Mouse (Mus musculus): ENCODE measurements around the gene 5330417C22Rik. TPM values are rescaled to one million over a fixed set of nuclear protein-coding genes. Genes with fewer than 3 reads are reported as not detected.
"Not testable (repeated sequence)": the region's sequence is repeated elsewhere in the genome, so short reads cannot be mapped to it uniquely, and the experiment has no call there.

5330417C22Rik gene
- polyA plus RNA-seq, 1 experiment from 2014 or later, result 17.1 TPM

DNA sequence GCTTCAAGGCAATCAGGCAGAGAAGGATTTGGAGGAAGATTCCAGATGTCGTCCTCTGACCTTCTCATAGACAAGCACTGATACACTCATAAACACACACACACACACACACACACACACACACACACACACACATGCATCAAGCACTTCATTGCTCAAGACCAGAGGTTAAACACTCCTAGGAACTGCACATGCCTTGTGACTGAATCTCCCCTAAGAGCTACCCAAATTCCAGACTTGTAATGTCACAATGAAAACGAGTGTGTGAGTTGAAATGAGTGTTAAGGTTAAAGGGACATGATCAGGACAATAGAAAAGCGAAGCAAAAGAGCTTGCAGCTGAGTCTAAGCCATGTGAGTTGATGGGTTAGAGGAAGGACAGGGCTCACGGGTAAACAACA lies 18.1 kb downstream of the 5330417C22Rik start:
- Histone ChIP-seq H3K9ac (no peak overlapping the region), H3K27me3 (replicated peaks) (no peaks in the 10 kb centered on the region), H3K27ac (no peak overlapping the region), H3K4me1 (replicated peaks) (no peaks in the 10 kb centered on the region), H3K9me3 (no peaks in the 10 kb centered on the region), H3K4me2 (replicated peaks) (no peak overlapping the region), H3K36me3 (no peaks in the 10 kb centered on the region), H3K4me3 (replicated peaks) (no peak overlapping the region)
- 39% methylated on average over 4 of the region's 4 CpGs for WGBS
- no peak for ATAC-seq

DNA sequence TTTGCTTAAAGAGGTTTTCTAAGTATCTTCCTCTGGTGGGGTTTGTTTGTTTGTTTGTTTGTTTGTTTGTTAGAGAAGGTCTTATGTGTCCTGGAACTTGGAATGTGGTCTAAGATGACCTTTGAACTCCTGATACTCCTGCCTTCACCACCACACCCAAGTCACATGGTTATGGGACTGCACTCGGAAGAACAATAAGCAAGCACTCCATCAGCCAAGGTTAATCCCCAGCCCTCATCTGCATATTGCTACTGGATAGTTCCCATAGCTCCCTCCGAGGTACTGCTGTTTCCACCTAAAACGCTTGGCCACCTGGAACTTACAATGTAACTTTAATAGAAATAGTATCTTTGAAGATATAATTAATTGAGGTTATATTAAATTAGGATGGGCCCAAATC lies 22.9 kb downstream of the 5330417C22Rik start:
- Histone ChIP-seq H3K4me1 (replicated peaks) (peaks cover 8% of the 10 kb centered on the region), H3K4me3 (replicated peaks) (no peak overlapping the region), H3K27ac (no peak overlapping the region), H3K4me2 (replicated peaks) (no peak overlapping the region), H3K9ac (no peak overlapping the region), H3K27me3 (replicated peaks) (no peaks in the 10 kb centered on the region), H3K36me3 (no peaks in the 10 kb centered on the region), H3K9me3 (no peaks in the 10 kb centered on the region)
- 63% methylated on average over 3 of the region's 3 CpGs for WGBS
- ATAC-seq, result no peak

DNA sequence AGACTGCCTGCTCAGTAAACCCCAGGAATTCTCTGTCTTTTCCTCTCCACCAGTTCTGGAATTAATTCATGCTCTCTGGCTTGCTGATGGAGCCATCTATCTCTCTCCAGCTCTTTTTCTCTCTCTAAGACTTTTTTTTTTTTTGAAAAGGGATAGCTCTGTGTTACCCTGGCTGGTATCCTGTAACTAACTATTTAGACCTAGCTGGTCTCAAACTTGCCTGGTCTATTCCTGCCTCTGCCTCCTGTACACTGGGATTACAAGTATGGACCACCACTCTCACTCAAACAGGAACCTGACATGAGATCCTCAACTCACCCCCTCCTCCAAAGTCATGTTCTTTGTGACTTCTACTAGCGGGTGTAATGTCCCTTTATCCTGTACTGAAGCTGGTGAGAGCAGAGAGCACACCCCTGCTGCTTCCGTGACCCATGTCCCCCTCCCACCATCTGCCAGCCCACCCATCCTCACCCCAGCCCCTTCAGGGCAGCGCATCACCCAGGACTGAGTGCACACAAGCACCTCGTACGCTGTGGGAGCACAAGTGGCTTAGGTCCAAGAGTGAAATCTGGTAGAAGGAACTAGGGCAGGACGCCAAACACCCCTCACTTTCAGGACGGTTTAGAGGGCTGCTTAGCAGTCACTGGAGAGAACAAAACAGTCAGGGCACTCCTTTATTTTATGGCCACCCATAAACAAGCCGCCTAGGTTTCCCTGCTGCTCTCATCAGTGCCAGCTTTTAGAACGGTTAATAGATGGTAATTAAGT lies 25.4 kb downstream of the 5330417C22Rik start:
- Histone ChIP-seq H3K9me3 (no peaks in the 10 kb centered on the region), H3K27me3 (replicated peaks) (no peaks in the 10 kb centered on the region), H3K27ac (peak overlapping the region; percentile 52; the same call in 1 of the 2 replicates), H3K4me3 (replicated peaks) (no peak overlapping the region), H3K4me1 (replicated peaks) (peaks cover 8% of the 10 kb centered on the region), H3K4me2 (replicated peaks) (peak overlapping the region; percentile 40; the same call in 1 of the 2 replicates), H3K9ac (no peak overlapping the region), H3K36me3 (no peaks in the 10 kb centered on the region)
- peak; percentile 44 for ATAC-seq
- WGBS, result 9% methylated on average over 9 of the region's 9 CpGs

DNA sequence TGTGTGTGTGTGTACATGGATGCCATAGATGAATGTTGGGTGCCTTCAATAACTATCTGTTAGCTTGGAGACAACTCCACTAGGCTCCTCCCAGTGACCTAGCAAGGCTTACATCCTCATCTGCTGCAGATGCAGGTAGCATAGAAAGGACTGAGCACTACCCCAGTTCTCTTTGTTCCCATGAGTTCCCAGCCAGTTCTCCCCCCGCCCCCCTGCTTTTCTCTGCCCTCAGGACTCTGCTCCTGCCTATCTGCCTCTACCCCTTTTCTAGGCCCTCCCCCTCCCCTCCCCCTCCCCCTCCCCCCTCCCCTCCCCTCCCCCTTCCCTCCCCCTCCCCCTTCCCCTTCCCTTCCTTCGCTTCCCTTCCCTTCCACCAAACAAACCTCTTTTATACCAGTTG lies 26.2 kb downstream of the 5330417C22Rik start:
- Histone ChIP-seq H3K9me3 (no peaks in the 10 kb centered on the region), H3K4me1 (replicated peaks) (peaks cover 8% of the 10 kb centered on the region), H3K27me3 (replicated peaks) (no peaks in the 10 kb centered on the region), H3K4me2 (replicated peaks) (no peak overlapping the region), H3K4me3 (replicated peaks) (no peak overlapping the region), H3K9ac (no peak overlapping the region), H3K36me3 (no peaks in the 10 kb centered on the region), H3K27ac (no peak overlapping the region)
- peak; percentile 19; the same call in 1 of the 2 replicates for ATAC-seq
- 71% methylated on average over 1 of the region's 2 CpGs for WGBS

DNA sequence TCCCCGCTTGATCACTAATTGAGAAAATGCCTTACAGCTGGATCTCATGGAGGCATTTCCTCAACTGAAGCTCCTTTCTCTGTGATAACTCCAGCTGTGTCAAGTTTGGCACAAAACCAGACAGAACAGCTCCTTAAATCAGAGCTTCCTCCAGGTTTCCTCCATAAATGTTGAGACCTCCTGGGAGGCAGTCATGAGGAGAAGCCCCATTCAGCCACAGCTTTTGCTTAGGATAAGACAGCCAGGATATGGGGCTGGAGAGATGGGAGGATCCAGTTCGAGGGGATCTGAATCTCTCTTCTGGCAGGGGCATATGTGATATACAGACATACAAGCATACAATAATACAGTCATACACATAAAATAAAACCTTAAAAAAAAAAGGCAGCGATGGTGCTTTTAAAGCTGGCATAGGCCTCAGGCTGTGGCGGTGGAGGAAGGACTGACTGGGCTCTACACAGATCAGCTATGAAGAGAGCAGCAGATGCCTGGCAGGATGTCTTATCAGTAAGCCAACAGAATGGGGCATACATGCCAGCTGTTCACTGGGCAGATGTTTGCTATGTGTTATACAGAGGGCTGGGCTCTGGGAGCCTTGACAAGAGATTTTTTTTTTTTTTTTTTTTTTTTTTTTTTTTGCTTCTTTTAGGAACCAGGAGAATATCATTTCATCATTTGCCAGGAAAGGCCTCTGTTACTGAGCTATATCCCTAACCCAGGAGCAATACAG lies 27.4 kb downstream of the 5330417C22Rik start:
- ATAC-seq, result peak; percentile 57; the same call in 1 of the 2 replicates
- no peak overlapping the region for H3K9ac ChIP-seq
- H3K27ac ChIP-seq, result 0 out of 2 replicates have a peak overlapping the region, but pooled peaks have one; percentile 48
- no peak overlapping the region for H3K4me2 ChIP-seq (replicated peaks)
- H3K4me1 ChIP-seq (replicated peaks), result peaks cover 8% of the 10 kb centered on the region
- no peaks in the 10 kb centered on the region for H3K36me3 ChIP-seq
- WGBS, result 60% methylated on average over 4 of the region's 4 CpGs
- no peaks in the 10 kb centered on the region for H3K27me3 ChIP-seq (replicated peaks)
- H3K9me3 ChIP-seq, result no peaks in the 10 kb centered on the region
- no peak overlapping the region for H3K4me3 ChIP-seq (replicated peaks)

DNA sequence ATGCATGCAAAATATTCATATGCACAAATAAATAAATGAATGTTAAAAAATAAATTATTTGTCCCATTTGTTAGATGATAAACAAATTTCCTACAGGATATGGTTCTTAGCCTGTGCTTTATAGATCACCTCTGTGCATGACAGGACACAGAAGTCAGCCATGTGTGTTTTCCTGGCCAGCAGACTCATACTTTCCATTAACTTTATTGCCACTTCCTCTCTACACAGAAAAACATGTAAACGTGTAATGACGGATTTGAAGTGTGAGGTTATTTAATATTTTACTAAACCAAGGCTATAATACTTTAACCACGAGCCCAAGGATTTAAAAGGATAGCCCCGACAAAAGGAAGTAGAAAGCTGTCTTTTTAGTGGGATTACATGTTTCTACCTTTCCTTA lies 32.4 kb downstream of the 5330417C22Rik start:
- ATAC-seq, result no peak

DNA sequence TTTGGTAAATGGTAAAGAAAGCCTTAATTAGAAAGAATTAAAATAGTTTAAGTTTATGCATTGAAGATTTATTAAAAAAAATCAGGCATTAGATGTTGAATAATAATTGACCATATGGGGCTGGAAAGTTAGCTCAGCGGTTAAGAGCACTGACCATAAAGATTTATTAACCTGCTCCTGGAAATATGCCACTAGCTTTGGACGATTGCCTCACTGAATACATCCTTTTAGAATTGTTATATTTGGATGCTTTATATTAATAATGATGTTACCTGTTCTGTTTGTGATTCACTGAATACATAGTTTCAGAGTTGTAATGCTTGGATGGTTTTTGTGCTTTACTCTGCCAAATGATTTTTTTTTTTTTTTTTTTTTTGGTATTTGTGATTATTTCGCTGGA lies 34.9 kb downstream of the 5330417C22Rik start:
- not testable (repeated sequence) for H3K4me3 ChIP-seq (replicated peaks); H3K27me3 ChIP-seq (replicated peaks); H3K27ac ChIP-seq; H3K9ac ChIP-seq; H3K36me3 ChIP-seq; H3K4me1 ChIP-seq (replicated peaks); H3K4me2 ChIP-seq (replicated peaks); ATAC-seq; H3K9me3 ChIP-seq
- 61% methylated on average over 3 of the region's 3 CpGs for WGBS

More for the DNA sequence above, 32.4 kb downstream of the 5330417C22Rik start:
- no peak overlapping the region for H3K4me3 ChIP-seq (replicated peaks)
- H3K4me2 ChIP-seq (replicated peaks), result no peak overlapping the region
- H3K27ac ChIP-seq, result no peak overlapping the region
- no peaks in the 10 kb centered on the region for H3K36me3 ChIP-seq
- no peaks in the 10 kb centered on the region for H3K4me1 ChIP-seq (replicated peaks)
- no peaks in the 10 kb centered on the region for H3K9me3 ChIP-seq
- no peak overlapping the region for H3K9ac ChIP-seq
- no peaks in the 10 kb centered on the region for H3K27me3 ChIP-seq (replicated peaks)
- WGBS, result 60% methylated on average over 4 of the region's 4 CpGs

DNA sequence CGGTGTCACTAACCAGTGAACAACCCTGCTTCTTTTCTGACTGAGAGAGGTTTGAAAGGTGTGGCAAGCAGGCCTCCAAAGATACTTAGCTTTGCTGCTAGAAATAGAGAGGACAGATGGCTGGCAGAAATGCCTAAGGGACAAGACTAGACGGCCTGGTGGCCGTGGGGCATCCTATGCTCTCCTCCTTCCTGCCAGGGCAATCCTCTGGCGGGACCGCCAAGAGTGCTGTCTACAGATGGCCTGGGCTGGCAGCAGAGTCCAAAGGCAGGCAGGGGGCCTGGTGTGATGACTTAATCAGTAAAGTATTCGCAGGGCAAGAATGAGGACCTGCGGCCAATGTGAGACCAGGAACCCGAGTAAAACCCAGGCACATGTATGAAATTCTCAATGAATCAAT lies 36.5 kb downstream of the 5330417C22Rik start:
- WGBS, result 65% methylated on average over 8 of the region's 8 CpGs
- Histone ChIP-seq H3K9ac (no peak overlapping the region), H3K4me3 (replicated peaks) (no peak overlapping the region), H3K4me1 (replicated peaks) (no peaks in the 10 kb centered on the region), H3K27me3 (replicated peaks) (no peaks in the 10 kb centered on the region), H3K4me2 (replicated peaks) (no peak overlapping the region), H3K9me3 (no peaks in the 10 kb centered on the region), H3K27ac (no peak overlapping the region), H3K36me3 (no peaks in the 10 kb centered on the region)
- ATAC-seq, result no peak

DNA sequence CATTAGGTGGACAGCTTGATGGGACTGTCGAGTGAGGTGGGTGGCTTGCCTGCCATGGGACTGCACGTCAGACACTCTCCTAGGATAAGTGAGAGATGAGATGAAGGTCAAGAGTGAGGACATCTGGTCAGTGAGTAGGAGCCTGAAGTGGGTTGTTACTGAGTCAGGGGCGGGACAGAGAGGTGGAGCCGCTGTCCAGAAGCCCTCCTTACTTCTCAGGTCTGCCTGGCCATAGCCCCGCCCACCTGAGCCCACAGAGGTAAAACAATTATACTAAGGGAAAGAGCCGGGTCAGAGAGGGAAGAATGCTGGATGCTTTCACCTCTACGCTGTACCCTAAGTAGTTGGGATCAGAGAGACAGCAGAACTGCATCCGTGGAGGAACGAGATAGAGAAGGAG lies 38.7 kb downstream of the 5330417C22Rik start:
- Histone ChIP-seq H3K27me3 (replicated peaks) (no peaks in the 10 kb centered on the region), H3K9ac (no peak overlapping the region), H3K9me3 (no peaks in the 10 kb centered on the region), H3K27ac (no peak overlapping the region), H3K4me2 (replicated peaks) (no peak overlapping the region), H3K4me3 (replicated peaks) (no peak overlapping the region), H3K4me1 (replicated peaks) (no peaks in the 10 kb centered on the region), H3K36me3 (no peaks in the 10 kb centered on the region)
- ATAC-seq, result no peak
- WGBS, result 31% methylated on average over 9 of the region's 9 CpGs

DNA sequence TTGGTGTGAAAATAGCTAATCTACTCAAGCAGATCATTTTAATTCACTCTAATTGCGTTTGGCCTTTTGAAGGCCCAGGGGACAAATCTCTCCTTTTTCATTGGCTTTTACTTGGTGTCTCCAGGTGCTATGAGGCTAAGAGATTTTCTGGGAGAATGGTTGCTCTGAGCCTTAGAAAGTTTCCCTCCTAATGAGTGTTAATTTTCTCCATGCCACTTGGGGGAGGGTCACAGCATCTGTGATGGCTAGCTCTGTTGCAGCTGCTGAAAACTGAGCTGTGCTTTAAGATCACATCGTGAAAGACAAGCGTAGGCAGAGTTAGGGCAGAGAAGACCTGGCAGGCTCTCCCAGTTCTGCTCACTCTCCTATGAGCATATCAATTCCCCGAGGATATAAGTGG lies 40.9 kb downstream of the 5330417C22Rik start:
- 51% methylated on average over 4 of the region's 4 CpGs for WGBS
- H3K27me3 ChIP-seq (replicated peaks), result no peaks in the 10 kb centered on the region
- H3K4me2 ChIP-seq (replicated peaks), result no peak overlapping the region
- H3K27ac ChIP-seq, result no peak overlapping the region
- H3K9me3 ChIP-seq, result no peaks in the 10 kb centered on the region
- H3K9ac ChIP-seq, result no peak overlapping the region
- no peaks in the 10 kb centered on the region for H3K36me3 ChIP-seq
- no peak for ATAC-seq
- no peaks in the 10 kb centered on the region for H3K4me1 ChIP-seq (replicated peaks)
- no peak overlapping the region for H3K4me3 ChIP-seq (replicated peaks)

DNA sequence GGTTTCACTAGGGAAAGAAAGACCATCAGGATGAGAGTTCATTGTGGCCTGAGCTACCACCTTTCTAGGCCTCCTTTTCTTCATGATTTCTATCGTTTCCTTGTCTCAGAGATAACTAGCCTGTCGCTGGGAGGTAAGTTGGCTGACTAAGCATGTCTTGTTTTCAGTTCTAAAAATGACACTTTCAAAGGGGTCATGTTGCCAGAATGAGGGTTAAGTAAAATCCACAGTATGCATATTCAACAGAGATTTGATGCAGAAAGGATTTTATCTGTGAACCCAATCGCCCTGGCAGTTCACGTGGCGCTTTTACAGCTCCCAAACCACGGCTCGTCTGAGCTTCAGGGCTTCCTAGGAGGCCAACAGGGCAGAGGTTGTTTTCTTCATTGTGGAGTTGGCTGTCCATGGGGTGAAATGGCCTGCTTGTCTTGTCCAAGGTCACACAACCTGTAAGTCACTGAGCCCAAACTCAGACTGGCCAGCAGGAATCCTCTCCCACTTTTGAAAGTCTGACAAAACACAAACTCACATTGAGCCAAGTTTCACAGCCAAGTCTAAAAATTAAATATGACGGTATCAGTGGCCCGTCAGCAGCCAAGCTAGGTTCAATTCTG lies 41.4 kb downstream of the 5330417C22Rik start:
- no peaks in the 10 kb centered on the region for H3K4me1 ChIP-seq (replicated peaks)
- no peaks in the 10 kb centered on the region for H3K36me3 ChIP-seq
- no peaks in the 10 kb centered on the region for H3K27me3 ChIP-seq (replicated peaks)
- no peak overlapping the region for H3K4me2 ChIP-seq (replicated peaks)
- no peak overlapping the region for H3K9ac ChIP-seq
- ATAC-seq, result no peak
- H3K9me3 ChIP-seq, result no peaks in the 10 kb centered on the region
- 75% methylated on average over 9 of the region's 9 CpGs for WGBS
- H3K27ac ChIP-seq, result no peak overlapping the region
- H3K4me3 ChIP-seq (replicated peaks), result no peak overlapping the region

DNA sequence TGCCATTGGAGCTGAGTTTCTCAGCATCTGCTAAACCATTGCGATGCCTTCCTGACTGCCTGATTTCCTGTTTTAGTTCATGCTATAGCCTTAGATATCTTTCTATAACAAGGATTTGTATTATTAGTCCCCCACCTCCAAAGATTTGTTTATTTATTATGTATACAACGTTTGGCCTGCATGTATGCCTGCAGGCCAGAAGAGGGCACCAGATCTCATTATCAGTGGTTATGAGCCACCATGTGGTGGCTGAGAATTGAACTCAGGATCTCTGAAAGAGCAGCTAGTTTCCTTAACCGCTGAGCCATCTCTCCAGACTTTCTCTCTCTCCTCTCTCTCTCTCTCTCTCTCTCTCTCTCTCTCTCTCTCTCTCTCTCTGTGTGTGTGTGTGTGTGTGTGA lies 46.4 kb downstream of the 5330417C22Rik start:
- Histone ChIP-seq H3K4me3 (replicated peaks) (no peak overlapping the region), H3K9me3 (no peaks in the 10 kb centered on the region), H3K27ac (no peak overlapping the region), H3K4me1 (replicated peaks) (no peaks in the 10 kb centered on the region), H3K9ac (no peak overlapping the region), H3K4me2 (replicated peaks) (no peak overlapping the region), H3K36me3 (no peaks in the 10 kb centered on the region), H3K27me3 (replicated peaks) (no peaks in the 10 kb centered on the region)
- WGBS, result 42% methylated on average over 3 of the region's 3 CpGs
- no peak for ATAC-seq
